Mouse (Mus musculus) lung, embryonic 16.5 days (tissue): ENCODE measurements around the gene Fam78a. TPM values are rescaled to one million over a fixed set of nuclear protein-coding genes. Genes with fewer than 3 reads are reported as not detected.

ENCODE experiments used
- ATAC-seq: fragments of 200-750 bp; cut with Nextera tagmentation; 2 replicates; pipeline ENCODE4 v1.8.0; 2017; ENCODE audit warnings: low read depth, mild to moderate bottlenecking, moderate library complexity
- H3K27ac ChIP-seq: fragments of 300-500 bp; sonication (generic); 2 replicates; pipeline ENCODE4 v1.5.1; 2014; ENCODE audit warnings: mild to moderate bottlenecking, control low read depth, low read length
- H3K27me3 ChIP-seq: fragments of 300-500 bp; sonication (generic); 2 replicates; pipeline ENCODE4 v1.6.1; 2014; ENCODE audit warnings: low read depth, low read length, mixed read lengths; ENCODE audit not compliant: control insufficient read depth, insufficient read depth
- H3K36me3 ChIP-seq: fragments of 300-500 bp; sonication (generic); 2 replicates; pipeline ENCODE4 v1.6.1; 2014; ENCODE audit warnings: low read length; ENCODE audit not compliant: control insufficient read depth, insufficient read depth
- H3K4me1 ChIP-seq: fragments of 300-500 bp; sonication (generic); replicated peaks from 2 replicates; pipeline ENCODE4 v1.6.1; 2014; ENCODE audit warnings: low read length, mixed read lengths; ENCODE audit not compliant: control insufficient read depth, insufficient read depth
- H3K4me2 ChIP-seq: fragments of 300-500 bp; sonication (generic); 2 replicates; pipeline ENCODE4 v1.6.1; 2014; ENCODE audit warnings: low read depth, low read length, control low read depth
- H3K4me3 ChIP-seq: fragments of 300-500 bp; sonication (generic); 2 replicates; pipeline ENCODE4 v1.5.1; 2014; ENCODE audit warnings: mild to moderate bottlenecking, low read length, control low read depth
- H3K9ac ChIP-seq: fragments of 300-500 bp; sonication (generic); 2 replicates; pipeline ENCODE4 v1.6.1; 2014; ENCODE audit warnings: low read length, control low read depth
- H3K9me3 ChIP-seq: fragments of 300-500 bp; sonication (generic); 2 replicates; pipeline ENCODE4 v1.6.1; 2016; ENCODE audit warnings: low read length; ENCODE audit not compliant: control insufficient read depth
- WGBS: fragments of 180-500 bp; shearing (Covaris S2); extraction: QIAGEN DNeasy Blood & Tissue Kit; methylation state at CpG from one replicate; pipeline ENCODE4 v1.1.7; 2014; 5-methylcytosine and 5-hydroxymethylcytosine counted together
- polyA plus RNA-seq: library from polyadenylated mRNA; unstranded; fragments of >200 nt; fragmentation: Nextera tagmentation; extraction: Ambion mirVana; gene quantifications from 2 replicates; pipeline ENCODE4 v1.2.1, GENCODE M21; 2015

The Fam78a gene
- polyA plus RNA-seq, 1 experiment from 2014 or later: 4.4 TPM

DNA sequence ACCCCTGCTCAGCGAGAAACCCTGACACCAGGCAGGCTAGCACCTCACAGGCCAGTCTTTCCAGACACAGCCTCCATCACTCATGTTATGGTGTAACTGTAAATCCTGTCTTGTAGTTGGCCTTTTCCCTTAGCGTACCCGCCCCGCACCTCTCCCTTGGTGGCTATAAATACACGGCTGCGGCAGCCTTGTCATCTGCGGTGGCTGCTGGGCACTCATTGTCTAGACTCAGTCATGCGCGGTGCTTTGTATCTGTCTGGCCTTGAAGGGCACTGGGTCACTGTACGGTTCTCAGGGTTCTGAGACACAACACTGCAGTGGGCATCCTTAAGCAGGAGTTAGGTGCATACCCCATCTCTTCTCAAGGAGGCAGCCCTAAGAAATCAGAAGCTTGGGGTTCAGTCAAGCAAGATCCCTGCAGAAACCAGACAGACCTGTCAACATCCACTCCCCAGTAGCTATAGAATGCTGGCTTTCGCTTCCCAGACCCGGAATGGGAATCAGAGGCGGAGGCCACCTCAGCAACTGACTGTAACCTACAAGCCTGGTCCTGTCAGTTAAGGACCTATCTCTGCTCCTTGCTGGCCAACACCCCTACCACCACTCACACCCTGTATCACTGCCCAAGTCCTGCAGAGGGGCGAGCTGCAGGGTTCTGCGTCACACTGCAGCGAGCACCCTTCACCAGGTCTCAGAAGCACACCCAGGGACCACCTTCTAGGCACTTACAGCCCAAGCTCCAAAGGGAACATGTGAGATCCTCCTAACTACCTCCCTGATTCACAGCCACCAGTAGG is 20.7 kb upstream of the Fam78a start:
- H3K4me2 ChIP-seq: no peak overlapping the region
- WGBS: 74% methylated on average over 16 of the region's 16 CpGs

DNA sequence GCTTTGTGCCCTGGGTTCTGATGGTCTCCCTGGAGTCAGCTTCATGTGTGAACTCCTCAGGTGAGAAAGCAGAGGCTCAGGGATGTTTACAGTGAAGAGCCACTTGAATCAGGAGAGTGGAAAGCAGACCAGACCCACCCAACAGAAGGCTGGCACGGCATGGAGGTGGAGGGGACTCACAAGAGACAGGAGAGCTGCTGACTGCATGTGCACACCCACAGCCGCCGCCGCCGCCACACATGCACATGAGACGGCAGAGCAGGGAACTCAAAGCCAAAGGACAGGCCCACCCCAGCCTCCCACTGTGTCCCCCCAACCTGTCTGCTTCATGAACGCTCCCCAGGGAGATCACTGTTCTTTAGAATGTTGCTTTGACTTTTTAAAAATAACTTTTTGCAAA is 19.5 kb upstream of the Fam78a start:
- no peak overlapping the region for H3K27ac ChIP-seq

More for the DNA sequence above, 20.7 kb upstream of the Fam78a start:
- Histone ChIP-seq H3K36me3 (no peaks in the 10 kb centered on the region), H3K4me3 (no peak overlapping the region), H3K27me3 (no peaks in the 10 kb centered on the region), H3K4me1 (no peaks in the 10 kb centered on the region), H3K27ac (no peak overlapping the region), H3K9ac (no peak overlapping the region), H3K9me3 (no peaks in the 10 kb centered on the region)
- ATAC-seq: no peak

DNA sequence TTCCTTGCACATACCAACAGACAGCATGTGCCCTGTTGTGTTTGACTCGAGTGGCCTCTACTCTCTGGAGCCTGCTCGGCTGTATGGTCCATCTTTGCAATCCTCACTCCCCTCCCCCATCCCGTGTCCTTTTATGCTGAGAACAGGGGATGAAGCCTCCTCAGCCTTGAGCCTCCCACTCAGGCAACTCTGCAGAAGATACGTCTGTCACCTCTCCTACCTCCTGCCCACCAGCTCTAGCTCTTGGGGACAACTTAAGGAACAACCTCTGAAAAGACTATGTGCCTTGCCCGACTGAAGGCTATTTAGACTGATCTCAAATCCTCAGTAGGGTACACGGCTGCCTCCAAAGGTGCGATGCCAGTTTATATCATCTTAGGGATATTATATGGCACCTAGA is 18.9 kb upstream of the Fam78a start:
- Histone ChIP-seq H3K4me2 (no peak overlapping the region), H3K27me3 (no peaks in the 10 kb centered on the region), H3K4me1 (no peaks in the 10 kb centered on the region), H3K36me3 (no peaks in the 10 kb centered on the region), H3K9ac (no peak overlapping the region), H3K27ac (no peak overlapping the region), H3K9me3 (no peaks in the 10 kb centered on the region), H3K4me3 (no peak overlapping the region)
- no peak for ATAC-seq
- 73% methylated on average over 7 of the region's 7 CpGs for WGBS

More for the DNA sequence above, 19.5 kb upstream of the Fam78a start:
- Histone ChIP-seq H3K9ac (no peak overlapping the region), H3K4me3 (no peak overlapping the region), H3K4me2 (no peak overlapping the region), H3K4me1 (no peaks in the 10 kb centered on the region), H3K9me3 (no peaks in the 10 kb centered on the region), H3K36me3 (no peaks in the 10 kb centered on the region), H3K27me3 (no peaks in the 10 kb centered on the region)
- ATAC-seq: no peak
- 73% methylated on average over 7 of the region's 7 CpGs for WGBS

DNA sequence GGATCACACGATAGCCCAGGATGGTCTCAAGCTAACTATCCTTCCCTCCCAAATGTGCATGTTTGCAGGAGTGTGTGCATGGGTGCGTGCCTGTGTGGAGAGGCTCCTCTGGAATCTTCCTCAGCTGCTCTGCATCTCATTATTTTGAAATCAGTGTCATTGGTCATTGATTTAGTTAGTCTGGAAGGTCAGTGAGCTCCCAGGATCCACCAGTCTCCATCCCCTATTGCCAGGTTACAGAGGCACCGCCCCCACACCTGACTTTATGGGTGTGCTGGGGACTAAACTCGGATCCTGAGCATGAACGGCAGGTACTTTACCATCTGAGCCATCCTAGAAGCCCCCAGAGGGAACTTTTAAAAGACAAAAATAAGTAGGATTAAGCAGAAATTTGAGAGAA is 18.3 kb upstream of the Fam78a start:
- Histone ChIP-seq H3K27me3 (no peaks in the 10 kb centered on the region), H3K9me3 (no peaks in the 10 kb centered on the region), H3K4me2 (no peak overlapping the region), H3K27ac (no peak overlapping the region), H3K4me1 (no peaks in the 10 kb centered on the region), H3K4me3 (no peak overlapping the region), H3K36me3 (no peaks in the 10 kb centered on the region), H3K9ac (no peak overlapping the region)
- WGBS: 53% methylated on average over 5 of the region's 5 CpGs
- no peak for ATAC-seq

DNA sequence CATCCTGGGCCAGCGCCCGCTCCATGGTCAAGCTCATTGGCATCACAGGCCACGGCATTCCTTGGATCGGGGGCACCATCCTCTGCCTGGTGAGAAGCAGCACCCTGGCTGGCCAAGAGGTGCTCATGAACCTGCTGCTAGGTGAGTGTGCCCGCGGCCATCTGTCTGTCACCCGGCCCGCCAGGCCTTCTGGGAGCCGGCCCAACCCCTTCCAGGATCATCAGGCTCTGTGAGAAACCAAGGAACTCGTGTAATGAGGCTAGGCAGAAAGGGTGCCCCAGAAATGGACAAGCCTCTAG is 11.4 kb upstream of the Fam78a start:
- no peaks in the 10 kb centered on the region for H3K36me3 ChIP-seq
- H3K4me3 ChIP-seq: peak overlapping the region; percentile 43
- no peaks in the 10 kb centered on the region for H3K4me1 ChIP-seq
- WGBS: 78% methylated on average over 10 of the region's 10 CpGs
- H3K4me2 ChIP-seq: peak overlapping the region; percentile 52
- no peak overlapping the region for H3K27ac ChIP-seq
- no peak for ATAC-seq
- H3K27me3 ChIP-seq: no peaks in the 10 kb centered on the region
- peak overlapping the region; percentile 62 for H3K9ac ChIP-seq
- no peaks in the 10 kb centered on the region for H3K9me3 ChIP-seq

DNA sequence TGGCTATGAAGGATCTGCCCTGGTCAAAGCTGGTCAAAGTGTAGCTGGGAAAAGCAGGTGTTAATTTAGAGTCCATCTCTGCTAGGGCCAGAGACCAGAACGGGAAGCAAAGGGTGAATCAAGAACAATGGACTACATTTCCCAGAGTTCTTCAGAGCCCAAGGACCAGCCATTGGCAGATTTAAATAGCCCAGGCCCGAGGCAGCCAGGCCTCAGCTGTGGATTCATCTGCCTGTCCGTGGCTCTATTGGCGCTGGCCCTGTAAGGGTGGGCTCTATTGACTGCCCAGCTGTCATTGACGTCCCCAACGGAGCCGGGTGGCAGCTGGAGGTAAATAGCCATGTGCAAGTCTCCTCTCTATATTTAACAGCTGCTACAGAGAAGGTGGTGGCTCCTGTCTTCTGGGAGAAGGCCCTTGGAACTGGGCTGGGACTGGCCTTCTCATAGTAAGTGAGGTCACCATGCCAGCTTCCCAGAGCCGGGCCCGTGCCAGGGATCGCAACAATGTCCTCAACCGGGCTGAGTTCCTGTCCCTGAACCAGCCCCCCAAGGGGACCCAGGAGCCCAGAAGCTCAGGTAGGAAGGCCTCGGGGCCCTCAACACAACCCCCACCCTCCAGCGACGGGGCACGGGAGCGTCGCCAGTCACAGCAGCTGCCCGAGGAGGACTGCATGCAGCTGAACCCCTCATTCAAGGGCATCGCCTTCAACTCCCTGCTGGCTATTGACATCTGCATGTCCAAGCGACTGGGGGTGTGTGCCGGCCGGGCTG is 10.9 kb upstream of the Fam78a start, which contains the start of gene Plpp7:
Gene Plpp7 (plus strand): TSS at position 178 of the 771 bp plus-strand sequence.
- 48% methylated on average over 22 of the region's 22 CpGs for WGBS
- Histone ChIP-seq H3K9me3 (no peaks in the 10 kb centered on the region), H3K9ac (peak within 1 kb of the TSS; percentile 62), H3K27ac (no peak within 1 kb of the TSS), H3K27me3 (no peaks in the 10 kb centered on the region), H3K4me3 (peak within 1 kb of the TSS; percentile 43), H3K4me1 (no peaks in the 10 kb centered on the region), H3K4me2 (peak within 1 kb of the TSS; percentile 52), H3K36me3 (no peaks in the 10 kb centered on the region)
- ATAC-seq: peak; percentile 89

DNA sequence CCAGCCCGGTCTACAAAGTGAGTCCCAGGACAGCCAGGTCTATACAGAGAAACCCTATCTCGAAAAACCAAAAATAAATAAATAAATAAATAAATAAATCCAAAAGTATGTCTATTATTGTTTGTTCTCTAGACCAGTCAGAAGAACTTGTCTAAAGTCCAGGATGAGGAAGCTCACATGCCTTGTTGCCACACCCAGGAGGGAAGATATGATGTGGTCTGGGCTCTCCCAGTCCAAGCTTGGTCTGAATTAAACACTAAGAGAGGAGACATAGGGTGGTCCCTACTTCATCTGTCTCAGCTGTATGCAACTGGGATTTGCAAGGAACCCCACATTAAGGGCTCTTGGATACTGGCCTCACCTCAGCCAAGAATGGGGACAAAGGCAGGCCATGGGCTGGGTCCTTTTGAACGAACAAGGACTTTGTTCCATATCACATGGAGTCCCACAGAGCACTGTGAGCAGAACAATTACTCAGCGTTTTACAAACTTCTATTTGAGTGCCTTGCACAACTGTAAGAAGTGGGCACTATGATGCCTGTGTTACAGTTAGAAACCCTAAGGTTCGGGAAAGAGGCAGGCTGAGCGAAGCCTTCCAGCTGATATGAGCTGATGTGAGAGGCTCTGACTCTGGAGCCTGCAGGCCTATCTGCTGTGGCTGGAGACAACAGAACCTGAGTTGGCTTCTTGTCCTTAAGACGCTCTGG is 9.5 kb upstream of the Fam78a start:
- no peak overlapping the region for H3K9ac ChIP-seq
- H3K27me3 ChIP-seq: no peaks in the 10 kb centered on the region
- no peak overlapping the region for H3K4me3 ChIP-seq
- ATAC-seq: no peak
- H3K27ac ChIP-seq: no peak overlapping the region
- no peaks in the 10 kb centered on the region for H3K36me3 ChIP-seq
- no peak overlapping the region for H3K4me2 ChIP-seq
- no peaks in the 10 kb centered on the region for H3K4me1 ChIP-seq
- WGBS: 85% methylated on average over 7 of the region's 7 CpGs
- H3K9me3 ChIP-seq: no peaks in the 10 kb centered on the region; the same call in 1 of the 2 replicates

DNA sequence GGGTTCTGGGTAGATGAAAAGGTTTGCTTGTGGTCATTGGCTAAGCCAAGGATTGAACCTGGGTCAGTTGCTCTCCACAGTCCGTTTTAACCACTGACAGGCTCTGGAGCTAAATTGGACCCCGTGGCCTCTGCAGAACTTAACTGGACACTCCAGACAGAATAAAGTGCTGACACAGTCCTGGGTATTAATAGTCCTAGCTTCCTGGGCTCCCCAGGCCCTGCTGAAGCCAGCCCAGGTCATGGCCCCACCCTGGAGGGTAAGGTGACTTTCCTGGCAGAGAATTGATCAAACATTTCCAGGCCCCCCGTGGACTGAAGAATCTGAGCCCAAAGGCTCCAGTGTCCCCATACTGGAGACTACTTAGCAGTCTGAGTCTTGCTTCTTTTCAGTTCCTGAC is 7.3 kb upstream of the Fam78a start:
- Histone ChIP-seq H3K4me2 (no peak overlapping the region), H3K27ac (no peak overlapping the region), H3K27me3 (peaks cover 16% of the 10 kb centered on the region), H3K36me3 (no peaks in the 10 kb centered on the region), H3K4me1 (peaks cover 9% of the 10 kb centered on the region), H3K9me3 (no peaks in the 10 kb centered on the region; the same call in 1 of the 2 replicates), H3K4me3 (no peak overlapping the region), H3K9ac (no peak overlapping the region)
- no peak for ATAC-seq
- 48% methylated on average over 3 of the region's 3 CpGs for WGBS

DNA sequence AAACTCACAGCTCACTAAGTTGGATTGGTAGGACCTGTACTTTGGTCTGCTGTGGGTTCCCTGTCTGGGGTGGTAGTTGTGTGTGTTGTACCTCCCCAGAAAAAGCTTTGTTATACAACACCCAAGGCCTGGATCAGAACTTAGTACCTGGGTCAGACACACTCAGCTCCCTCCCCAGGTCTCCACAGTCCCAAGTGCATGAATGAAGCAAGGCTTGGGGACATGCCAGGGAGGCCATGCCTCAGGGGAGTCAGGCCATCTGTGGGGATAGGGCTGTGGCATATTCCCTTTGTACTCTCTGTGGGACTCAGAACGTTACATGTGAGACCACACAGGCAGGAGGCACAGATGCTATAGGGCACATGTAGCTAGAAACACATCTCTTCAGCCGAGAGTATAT is 5.5 kb upstream of the Fam78a start:
- Histone ChIP-seq H3K27ac (no peak overlapping the region), H3K27me3 (peaks cover 19% of the 10 kb centered on the region), H3K4me3 (no peak overlapping the region), H3K9ac (no peak overlapping the region), H3K4me1 (peaks cover 9% of the 10 kb centered on the region), H3K4me2 (no peak overlapping the region), H3K36me3 (no peaks in the 10 kb centered on the region), H3K9me3 (no peaks in the 10 kb centered on the region; the same call in 1 of the 2 replicates)
- ATAC-seq: no peak
- WGBS: 67% methylated on average over 2 of the region's 2 CpGs
